Mouse (Mus musculus) heart, postnatal 0 days (tissue): ENCODE measurements around the gene Nkiras2. TPM values are rescaled to one million over a fixed set of nuclear protein-coding genes. Genes with fewer than 3 reads are reported as not detected.
A peak's percentile ranks its signal among the peaks of the same experiment; 100 is the strongest.

Experiments used
- ATAC-seq: fragments of 200-750 bp; cut with Nextera tagmentation; 2 replicates; pipeline ENCODE4 v1.8.0; 2017; ENCODE audit warnings: low read depth, moderate number of reproducible peaks, moderate library complexity; ENCODE audit not compliant: insufficient read depth
- DNase-seq: peaks from one replicate; pipeline ENCODE4 v3.0.0-alpha.2; 2016; ENCODE audit warnings: low spot score
- H3K27ac ChIP-seq: fragments of 300-500 bp; sonication (generic); 2 replicates; pipeline ENCODE4 v1.5.1; 2014; ENCODE audit warnings: low read depth, mild to moderate bottlenecking
- H3K27me3 ChIP-seq: fragments of 300-500 bp; sonication (generic); 2 replicates; pipeline ENCODE4 v1.6.1; 2014; ENCODE audit warnings: low read length, mixed read lengths; ENCODE audit not compliant: control insufficient read depth, insufficient read depth
- H3K36me3 ChIP-seq: fragments of 300-500 bp; sonication (generic); replicated peaks from 2 replicates; pipeline ENCODE4 v1.6.1; 2014; ENCODE audit warnings: low read length, mixed read lengths; ENCODE audit not compliant: control insufficient read depth, insufficient read depth
- H3K4me1 ChIP-seq: fragments of 300-500 bp; sonication (generic); 2 replicates; pipeline ENCODE4 v1.6.1; 2014; ENCODE audit warnings: antibody characterized with exemption; ENCODE audit not compliant: control insufficient read depth, insufficient read depth
- H3K4me2 ChIP-seq: fragments of 300-500 bp; sonication (generic); 2 replicates; pipeline ENCODE4 v1.6.1; 2014; ENCODE audit warnings: low read depth, mild to moderate bottlenecking, low read length, moderate library complexity
- H3K4me3 ChIP-seq: fragments of 300-500 bp; sonication (generic); 2 replicates; pipeline ENCODE4 v1.5.1; 2014; ENCODE audit warnings: low read depth, low read length
- H3K9ac ChIP-seq: fragments of 300-500 bp; sonication (generic); replicated peaks from 2 replicates; pipeline ENCODE4 v1.6.1; 2014; ENCODE audit warnings: low read depth, low read length, mixed read lengths
- H3K9me3 ChIP-seq: fragments of 300-500 bp; sonication (generic); replicated peaks from 2 replicates; pipeline ENCODE4 v1.6.1; 2016; ENCODE audit warnings: low read length; ENCODE audit not compliant: control insufficient read depth
- CTCF ChIP-seq: IDR thresholded peaks from 2 replicates; pipeline ENCODE4 v1.5.1; 2016; ENCODE audit warnings: antibody characterized with exemption, control low read depth, low read depth
- EP300 ChIP-seq: IDR thresholded peaks from 2 replicates; pipeline ENCODE4 v1.6.1; 2016; ENCODE audit warnings: antibody characterized with exemption, low read depth
- WGBS: fragments of 180-500 bp; shearing (Covaris S2); extraction: QIAGEN DNeasy Blood & Tissue Kit; methylation state at CpG from one replicate; pipeline ENCODE4 v1.1.7; 2014; 5-methylcytosine and 5-hydroxymethylcytosine counted together
- polyA plus RNA-seq: library from polyadenylated mRNA; unstranded; fragments of >200 nt; fragmentation: Nextera tagmentation; extraction: Ambion mirVana; gene quantifications from 2 replicates; pipeline ENCODE4 v1.2.1, GENCODE M21; 2015
- total RNA-seq: library from RNA; depleted of rRNA; stranded (reverse); fragments of >200 nt; gene quantifications from 2 replicates; pipeline ENCODE4 v1.2.3, GENCODE M21; 2014; ENCODE audit warnings: low replicate concordance; rRNA removed

The Nkiras2 gene
- total RNA-seq (113 and 134 TPM in 2 replicates), polyA plus RNA-seq (77.4 and 79.7 TPM in 2 replicates)

GRCm38 (mm10) chr11:100618761-100619484 is at the start of gene Nkiras2:
Gene Nkiras2 (plus strand): TSS chr11:100619244.
- TF ChIP-seq EP300: no peak
- no peak for TF ChIP-seq CTCF
- DNase-seq: peak; percentile 90
- WGBS: 0% methylated on average over 34 of the region's 36 CpGs

GRCm38 (mm10) chr11:100569789-100570188 is 49.3 kb upstream of the Nkiras2 start:
- H3K36me3 ChIP-seq: no peaks in the 10 kb centered on the region
- H3K27me3 ChIP-seq: no peaks in the 10 kb centered on the region
- no peak overlapping the region for H3K27ac ChIP-seq
- no peak overlapping the region for H3K4me2 ChIP-seq
- no peak overlapping the region for H3K4me3 ChIP-seq
- TF ChIP-seq CTCF (no peak), EP300 (no peak)
- DNase-seq: no peak
- H3K4me1 ChIP-seq: peaks cover 7% of the 10 kb centered on the region
- 54% methylated on average over 9 of the region's 9 CpGs for WGBS
- no peak overlapping the region for H3K9ac ChIP-seq
- no peaks in the 10 kb centered on the region for H3K9me3 ChIP-seq
- no peak for ATAC-seq

More at GRCm38 (mm10) chr11:100618761-100619484, at the start of gene Nkiras2:
- Histone ChIP-seq H3K9me3 (no peaks in the 10 kb centered on the region), H3K9ac (peak within 1 kb of the TSS; percentile 91), H3K4me3 (peak within 1 kb of the TSS; percentile 95), H3K27me3 (no peaks in the 10 kb centered on the region), H3K36me3 (peaks cover 4% of the 10 kb centered on the region; the same call in 1 of the 2 replicates), H3K4me1 (peaks cover 21% of the 10 kb centered on the region), H3K4me2 (peak within 1 kb of the TSS; percentile 90), H3K27ac (peak within 1 kb of the TSS; percentile 98)
- ATAC-seq: peak; percentile 68

- H3K9ac ChIP-seq: no peak overlapping the region
- no peaks in the 10 kb centered on the region for H3K9me3 ChIP-seq
- H3K36me3 ChIP-seq: no peaks in the 10 kb centered on the region
- no peaks in the 10 kb centered on the region for H3K27me3 ChIP-seq
- H3K27ac ChIP-seq: no peak overlapping the region
- DNase-seq (peak; percentile 76), ATAC-seq (peak; percentile 42; the same call in 1 of the 2 replicates)
- TF ChIP-seq EP300 (no peak), CTCF (peak; percentile 83)
- H3K4me1 ChIP-seq: peaks cover 12% of the 10 kb centered on the region
- H3K4me2 ChIP-seq: peak overlapping the region; percentile 54
- H3K4me3 ChIP-seq: peak overlapping the region; percentile 25
- WGBS: 7% methylated on average over 8 of the region's 8 CpGs
Measured at GRCm38 (mm10) chr11:100570430-100571201, 48.4 kb upstream of the Nkiras2 start.

- H3K36me3 ChIP-seq: no peaks in the 10 kb centered on the region
- peak overlapping the region; percentile 25 for H3K4me3 ChIP-seq
- H3K4me1 ChIP-seq: peaks cover 16% of the 10 kb centered on the region
- H3K4me2 ChIP-seq: peak overlapping the region; percentile 54
- WGBS: 10% methylated on average over 16 of the region's 16 CpGs
- ATAC-seq (no peak), DNase-seq (no peak)
- H3K27ac ChIP-seq: no peak overlapping the region
- H3K9ac ChIP-seq: no peak overlapping the region
- TF ChIP-seq EP300 (no peak), CTCF (no peak)
- no peaks in the 10 kb centered on the region for H3K27me3 ChIP-seq
- no peaks in the 10 kb centered on the region for H3K9me3 ChIP-seq
Measured at GRCm38 (mm10) chr11:100571202-100571567, 47.9 kb upstream of the Nkiras2 start.

- Histone ChIP-seq H3K4me1 (peaks cover 16% of the 10 kb centered on the region), H3K9ac (peak overlapping the region; percentile 66; the same call in 1 of the 2 replicates), H3K4me2 (peak overlapping the region; percentile 86), H3K27me3 (no peaks in the 10 kb centered on the region), H3K4me3 (peak overlapping the region; percentile 70; the same call in 1 of the 2 replicates), H3K36me3 (no peaks in the 10 kb centered on the region), H3K27ac (0 out of 2 replicates have a peak overlapping the region, but pooled peaks have one; percentile 47), H3K9me3 (no peaks in the 10 kb centered on the region)
- 79% methylated on average over 3 of the region's 3 CpGs for WGBS
- no peak for DNase-seq
- no peak for ATAC-seq
- no peak for TF ChIP-seq CTCF
- TF ChIP-seq EP300: no peak
Measured at GRCm38 (mm10) chr11:100574188-100574587, 44.9 kb upstream of the Nkiras2 start.
